Mouse (Mus musculus): ENCODE results near the gene Ung.

Gene Ung

DNA sequence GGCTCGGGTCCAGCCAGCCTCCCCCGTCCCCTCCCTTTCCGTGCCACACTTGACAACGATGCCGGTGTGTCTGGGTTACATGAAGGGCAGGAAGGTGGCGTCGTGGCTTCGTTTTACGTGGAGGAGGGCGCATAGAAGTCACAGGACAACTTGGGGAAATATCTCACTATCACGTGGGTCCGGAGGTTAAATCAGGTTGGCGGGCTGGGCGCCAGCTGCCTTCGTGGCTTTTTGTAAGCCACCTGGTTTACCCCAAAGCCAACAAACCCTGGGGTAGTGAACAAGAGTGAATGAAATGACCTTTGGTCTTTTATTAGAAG is 1.3 kb downstream of the Ung start:
- no peak for DNase-seq

DNA sequence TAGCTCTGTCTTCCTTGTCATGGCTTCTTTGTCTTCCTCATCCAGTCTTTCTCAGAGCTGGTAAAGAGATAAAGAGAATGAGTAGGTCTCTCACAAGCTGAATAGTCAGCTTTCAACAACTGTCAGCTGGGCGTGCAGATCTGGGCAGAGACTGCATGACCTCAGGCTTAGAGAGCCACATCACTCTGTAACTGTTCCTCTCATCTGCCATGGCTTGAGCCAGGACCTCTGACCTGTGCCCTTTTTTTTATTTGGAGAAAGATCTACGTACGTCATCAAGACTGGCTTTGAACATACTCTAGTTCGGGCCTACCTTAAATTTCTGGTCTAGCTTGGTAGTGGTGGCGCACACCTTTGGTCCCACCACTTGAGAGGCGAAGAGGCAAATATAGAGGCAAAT is 2.7 kb downstream of the Ung start:
- no peak for DNase-seq

DNA sequence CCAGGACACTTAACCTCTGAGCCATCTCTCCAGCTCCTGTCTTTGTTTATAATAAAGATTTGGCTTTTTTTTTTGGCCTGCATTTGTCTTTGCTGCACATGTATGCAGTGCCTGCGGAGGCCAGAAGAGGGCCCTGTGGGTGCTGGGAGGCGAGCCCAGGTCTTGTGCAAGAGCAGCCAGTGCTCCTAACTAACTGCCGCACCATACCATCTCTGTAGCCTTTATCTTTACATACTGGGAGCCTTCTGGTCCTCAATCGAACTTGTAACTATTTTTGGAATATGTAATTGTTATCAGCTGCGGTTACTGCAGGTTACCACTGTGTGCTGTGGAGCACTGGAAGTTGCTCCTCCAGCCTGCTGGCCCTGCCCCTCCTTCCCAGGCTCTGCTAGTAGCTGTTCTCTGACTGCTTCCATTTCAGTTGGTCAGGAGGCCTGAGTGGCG is 3.9 kb downstream of the Ung start:
- peak; percentile 43 for DNase-seq

DNA sequence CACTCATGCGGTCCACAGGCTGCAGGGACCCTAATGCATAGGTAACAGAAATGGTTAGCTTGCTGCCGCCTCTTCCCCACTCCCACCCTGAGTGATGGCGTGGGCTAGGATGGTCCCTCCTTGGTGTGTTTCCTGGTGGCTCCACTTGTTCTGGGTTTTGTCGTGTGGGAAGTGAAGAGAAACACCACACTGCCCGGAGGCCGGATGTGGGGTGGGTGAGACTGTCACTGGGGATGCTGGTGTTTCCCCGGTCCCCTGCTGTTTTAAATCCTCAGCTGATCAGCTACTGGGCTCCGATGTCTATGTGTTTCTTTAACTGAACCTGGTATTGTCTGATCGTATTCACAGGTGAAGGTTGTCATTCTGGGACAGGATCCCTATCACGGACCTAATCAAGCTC is 5.3 kb downstream of the Ung start:
- DNase-seq, result no peak

DNA sequence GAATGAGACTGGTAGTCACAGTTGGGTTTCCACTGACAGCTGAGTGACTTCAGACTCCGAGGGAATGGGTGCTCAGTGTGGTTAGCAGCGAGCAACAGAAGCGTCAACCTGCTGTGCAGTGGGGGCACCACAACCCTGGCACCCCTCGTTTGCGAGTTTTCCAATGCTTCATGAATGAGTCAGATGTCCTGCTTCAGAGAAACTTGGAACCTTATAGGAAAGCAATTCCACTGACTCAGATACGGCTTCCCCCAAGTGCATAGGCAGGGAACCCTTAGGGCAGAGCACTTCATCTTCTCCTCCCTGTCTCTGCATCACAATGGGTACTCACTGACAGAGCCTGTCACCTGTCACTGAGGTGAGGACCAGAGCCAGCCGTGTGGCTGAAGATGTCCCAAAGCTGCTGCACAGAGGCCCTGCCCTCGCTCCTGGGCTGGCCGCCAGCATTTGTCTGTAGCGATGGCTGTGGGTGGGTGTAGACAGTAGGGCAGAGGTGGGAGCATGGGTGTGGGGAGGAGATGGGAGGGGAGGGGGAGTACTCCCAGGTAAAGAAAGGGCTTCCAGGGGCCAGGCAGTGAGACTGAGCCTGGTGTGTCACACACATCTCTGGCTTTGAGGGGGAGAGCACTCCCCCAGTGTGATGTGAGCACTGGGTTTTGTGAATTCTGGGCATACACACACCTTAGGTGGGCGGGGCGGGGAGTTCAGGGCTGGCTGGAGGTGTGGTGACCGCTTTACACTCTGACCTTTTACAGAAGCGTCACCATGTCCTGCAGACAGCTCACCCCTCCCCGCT is 7.5 kb downstream of the Ung start:
- DNase-seq, result no peak

DNA sequence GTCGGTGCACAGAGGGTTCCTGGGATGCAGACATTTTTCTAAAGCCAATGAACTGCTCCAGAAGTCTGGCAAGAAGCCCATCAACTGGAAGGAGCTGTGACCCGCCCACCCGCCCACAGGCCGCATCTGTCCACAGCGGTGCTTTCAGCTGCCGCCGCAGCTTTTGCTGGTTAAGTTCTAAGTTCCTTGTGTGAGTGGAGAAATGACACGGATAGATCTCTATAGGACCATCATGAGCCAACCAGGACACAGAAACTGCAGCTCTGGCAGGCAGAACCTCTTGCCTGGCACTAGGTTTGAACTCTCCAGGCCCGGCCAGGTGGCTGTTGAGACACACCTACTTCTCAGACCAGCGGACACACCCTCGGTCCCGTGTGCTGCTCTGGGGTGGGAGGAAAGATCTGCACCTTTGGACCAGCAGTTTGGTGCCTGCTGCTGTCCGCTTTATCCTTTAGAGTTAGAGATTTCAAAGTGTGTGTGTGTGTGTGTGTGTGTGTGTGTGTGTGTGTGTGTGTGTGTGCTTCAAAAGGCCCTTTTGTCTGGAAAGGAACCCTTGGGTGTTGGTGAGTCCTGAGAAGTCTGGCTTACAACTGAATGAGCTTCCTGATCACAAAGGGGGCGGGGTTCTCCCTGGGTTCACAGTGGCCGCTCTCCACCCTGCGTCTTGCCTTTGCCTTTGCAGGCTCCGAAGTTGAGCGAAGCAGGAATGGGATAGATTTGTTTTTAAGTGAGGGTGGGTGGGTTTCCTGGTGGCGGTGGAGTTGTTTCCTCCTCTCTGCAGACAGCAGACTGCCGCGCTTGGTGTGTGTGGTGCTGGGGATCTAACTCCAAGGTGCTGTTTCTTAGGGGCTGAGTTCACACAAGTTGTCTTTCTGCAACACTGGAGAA is 8.3 kb downstream of the Ung start:
- no peak for DNase-seq

DNA sequence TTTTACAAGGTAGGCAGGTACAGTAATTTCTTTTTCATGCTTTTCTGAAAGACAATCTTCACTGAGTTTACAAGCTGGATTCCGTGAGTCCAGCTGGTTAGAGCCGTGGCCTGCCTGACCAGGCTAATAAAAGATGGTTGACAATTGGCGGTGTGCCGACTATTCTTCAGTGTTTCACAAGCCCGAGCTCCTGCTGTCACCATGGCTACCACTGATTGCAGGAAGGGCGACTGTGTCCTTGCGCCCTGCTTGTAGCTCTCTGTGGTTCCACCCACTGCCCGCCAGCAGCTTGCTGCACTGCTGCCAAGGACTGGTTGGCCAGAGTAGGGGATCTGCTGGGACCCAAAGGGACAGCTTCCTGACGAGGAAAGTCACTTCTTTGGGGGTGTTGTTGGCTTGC is 9.0 kb downstream of the Ung start:
- DNase-seq, result peak; percentile 78

DNA sequence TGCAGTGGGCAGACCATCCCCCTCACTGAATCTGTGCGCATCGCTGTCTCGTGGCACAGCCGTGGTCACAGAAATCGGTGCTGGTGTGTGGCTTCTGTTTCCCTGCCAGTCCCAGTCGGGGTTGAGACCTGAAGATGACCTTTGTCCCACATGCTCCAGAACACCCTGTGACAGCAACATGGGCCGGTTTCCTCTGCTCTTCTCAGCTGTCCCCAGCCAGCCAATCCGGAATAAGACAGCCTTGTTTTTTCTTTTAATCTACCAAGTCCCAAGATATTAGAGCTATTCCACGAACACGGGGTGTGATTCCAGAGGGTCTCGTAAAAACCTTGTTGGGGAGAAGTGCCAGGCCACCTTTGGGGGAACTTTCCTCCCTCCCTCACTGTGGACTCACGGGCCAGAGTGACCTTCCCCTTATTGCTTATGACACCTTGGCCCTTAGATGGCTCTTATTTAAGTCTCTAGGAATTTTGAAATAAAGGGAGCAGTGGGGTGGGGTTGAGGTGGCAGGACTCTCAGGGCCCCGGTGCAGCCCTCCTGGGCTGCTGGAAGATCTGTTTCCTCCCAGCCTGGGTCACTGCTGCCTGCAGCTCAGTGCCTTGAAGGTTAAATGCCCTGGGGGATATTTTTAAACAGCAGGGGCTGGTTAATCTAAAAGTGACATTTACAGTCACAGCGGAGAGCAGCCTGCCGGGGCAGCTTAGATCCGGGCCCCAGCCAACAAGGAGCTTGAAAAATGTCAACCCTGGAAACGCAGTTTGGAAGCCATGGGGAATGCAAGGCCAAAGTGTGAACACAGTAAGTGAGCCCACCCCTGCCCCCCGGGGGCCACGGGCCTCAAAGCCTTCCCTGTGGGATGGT is 16.1 kb downstream of the Ung start, which contains the start of gene Acacb:
Gene Acacb, plus strand, starts transcription at position 508 of the 861 bp plus-strand sequence.
- DNase-seq, result no peak

DNA sequence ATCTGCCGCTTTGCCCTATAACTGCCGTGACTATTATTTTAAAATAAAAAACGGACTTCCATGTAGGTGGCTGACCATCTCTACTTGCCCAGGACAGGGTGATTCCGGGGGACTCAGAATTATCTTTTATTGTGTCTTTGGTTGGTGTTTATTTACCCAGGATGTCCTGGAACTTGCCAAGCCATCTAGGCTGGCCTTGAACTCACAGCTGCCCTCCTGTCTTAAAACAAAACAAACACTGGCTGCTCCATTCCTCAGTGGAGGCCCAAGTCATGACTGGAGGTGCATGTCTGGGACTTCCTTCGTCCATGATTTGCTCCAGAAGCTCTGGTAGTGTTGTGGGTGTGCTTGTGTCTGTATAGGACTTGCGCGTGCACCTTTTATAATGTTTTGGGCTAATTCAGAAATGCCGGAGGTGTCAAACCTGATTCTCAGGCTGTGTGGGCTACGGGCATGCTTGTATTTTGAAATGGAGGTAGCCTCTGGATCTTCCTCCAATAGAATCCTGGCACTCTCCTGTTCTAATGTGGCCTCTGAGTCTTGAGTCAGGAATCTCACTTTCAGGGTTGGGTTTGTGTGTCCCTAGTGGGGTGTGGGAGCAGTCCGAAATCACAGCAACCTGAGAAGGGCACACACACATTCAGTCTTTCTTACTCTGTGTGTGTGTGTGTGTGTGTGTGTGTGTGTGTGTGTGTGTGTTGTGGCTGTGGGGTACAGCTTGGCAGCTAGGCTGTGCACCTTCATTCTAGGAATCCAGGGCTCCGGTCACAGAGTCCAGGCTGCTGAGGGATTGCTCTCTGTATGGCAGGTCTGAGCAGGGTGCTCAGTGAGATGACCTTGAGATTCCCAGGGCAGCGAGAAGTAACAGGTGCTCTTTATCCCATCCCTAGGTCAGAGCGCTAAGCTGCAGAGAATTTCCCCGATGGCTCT is 17.1 kb downstream of the Ung start:
- DNase-seq, result no peak

DNA sequence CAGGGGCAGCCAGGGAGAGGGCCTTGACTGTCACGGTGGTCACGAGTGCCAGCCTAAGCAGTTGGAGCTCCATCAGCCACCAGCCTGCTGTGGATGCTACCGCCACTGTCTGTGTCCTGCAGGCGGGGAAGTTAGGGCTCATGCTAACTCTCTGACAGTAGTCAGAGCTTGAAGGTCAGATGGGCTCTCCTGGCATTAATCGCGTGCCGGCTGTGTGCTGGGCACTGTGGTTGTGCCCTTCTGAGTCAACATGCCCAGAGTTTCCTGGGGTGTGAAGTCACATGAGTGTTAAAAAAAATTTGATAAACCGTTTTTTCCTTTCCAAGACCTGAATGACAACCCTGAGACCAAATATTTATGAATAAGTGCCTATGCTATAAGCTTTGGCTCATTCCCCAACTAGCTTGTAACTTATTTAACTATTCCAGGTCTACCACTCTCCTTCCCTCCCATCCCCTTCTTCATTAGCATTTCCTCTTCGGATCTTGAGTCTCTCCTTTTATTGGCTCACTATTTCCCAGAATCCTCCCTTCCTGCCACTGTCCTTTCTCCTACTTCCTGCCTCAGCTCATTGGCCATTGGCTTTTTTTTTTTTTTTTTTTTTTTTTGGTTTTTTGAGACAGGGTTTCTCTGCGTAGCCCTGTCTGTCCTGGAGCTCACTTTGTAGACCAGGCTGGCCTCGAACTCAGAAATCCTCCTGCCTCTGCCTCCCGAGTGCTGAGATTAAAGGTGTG is 22.3 kb downstream of the Ung start:
- DNase-seq, result no peak

DNA sequence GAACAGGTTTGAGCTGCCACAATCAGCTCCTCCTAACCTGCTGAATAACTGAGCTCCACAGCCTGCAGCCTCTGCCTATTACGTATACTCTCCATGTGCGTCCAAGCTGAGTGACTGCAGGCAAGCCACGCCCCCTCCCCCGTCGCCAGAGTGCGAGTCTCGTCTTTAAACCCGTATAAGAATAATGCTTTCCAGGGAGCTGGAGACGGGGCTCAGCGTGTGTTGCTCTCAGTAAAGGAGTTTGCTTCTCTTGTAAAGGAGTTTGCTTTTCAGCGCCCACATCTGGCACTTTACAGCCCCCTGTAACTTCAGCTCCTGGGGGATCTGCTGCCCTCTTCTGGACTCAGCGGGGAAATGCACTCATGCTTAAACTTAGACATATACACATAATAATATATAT is 23.3 kb downstream of the Ung start:
- DNase-seq, result no peak

DNA sequence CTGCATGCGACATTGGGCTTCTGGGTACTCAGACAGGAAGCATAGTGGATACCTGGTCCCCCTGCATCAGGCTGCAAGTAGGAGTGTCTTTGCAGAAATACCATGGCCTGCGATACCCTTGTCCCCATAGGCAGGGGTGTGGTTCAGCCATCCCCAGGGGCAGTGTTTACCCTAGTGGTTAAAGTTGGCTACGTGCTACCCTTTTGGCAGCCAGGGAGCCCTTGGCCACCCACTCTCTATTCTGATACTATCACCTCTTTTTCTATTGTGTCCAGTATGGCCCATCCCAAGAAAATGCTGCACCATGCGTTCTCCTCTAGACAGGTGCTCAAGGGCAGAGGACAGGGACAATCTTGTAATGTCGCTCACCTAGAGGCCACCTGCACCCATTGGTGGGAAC is 24.6 kb downstream of the Ung start:
- no peak for DNase-seq

DNA sequence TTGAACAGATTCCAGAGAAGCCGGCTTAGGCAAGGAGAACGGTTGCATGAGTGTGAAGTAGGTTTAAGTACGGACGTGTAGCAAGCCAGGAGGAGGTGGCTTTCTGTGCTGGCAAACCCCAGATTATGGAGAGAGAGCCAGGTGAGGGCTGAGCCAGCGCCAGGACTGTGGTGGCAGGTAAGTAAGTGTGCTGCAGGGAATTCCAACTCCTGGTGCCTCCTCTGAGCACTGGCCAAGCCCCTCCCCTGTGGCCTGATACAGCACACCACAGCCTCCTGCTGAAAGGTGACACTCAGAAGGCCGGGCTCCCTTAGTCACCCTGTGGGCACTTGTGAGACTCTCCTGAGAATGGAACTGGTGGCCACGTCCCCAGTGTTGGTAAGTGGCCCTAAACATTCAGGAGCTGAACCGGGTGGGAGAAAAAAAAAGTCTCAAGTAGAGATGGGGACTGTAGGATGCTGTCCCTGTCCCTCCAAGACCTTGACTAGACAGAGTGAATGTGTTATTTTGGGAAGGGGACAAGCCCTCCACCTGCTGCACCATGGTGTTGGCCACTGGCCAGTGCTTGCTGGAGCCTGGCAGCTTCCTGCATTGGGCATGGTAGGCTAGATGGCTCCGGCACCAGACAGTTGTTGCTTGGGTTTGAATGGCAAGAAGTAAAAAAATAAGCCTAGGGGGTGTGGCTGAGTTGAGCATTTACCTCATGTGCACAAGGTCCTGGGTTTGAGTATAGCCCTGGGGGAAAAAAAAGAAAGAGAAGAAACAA is 25.2 kb downstream of the Ung start:
- no peak for DNase-seq

DNA sequence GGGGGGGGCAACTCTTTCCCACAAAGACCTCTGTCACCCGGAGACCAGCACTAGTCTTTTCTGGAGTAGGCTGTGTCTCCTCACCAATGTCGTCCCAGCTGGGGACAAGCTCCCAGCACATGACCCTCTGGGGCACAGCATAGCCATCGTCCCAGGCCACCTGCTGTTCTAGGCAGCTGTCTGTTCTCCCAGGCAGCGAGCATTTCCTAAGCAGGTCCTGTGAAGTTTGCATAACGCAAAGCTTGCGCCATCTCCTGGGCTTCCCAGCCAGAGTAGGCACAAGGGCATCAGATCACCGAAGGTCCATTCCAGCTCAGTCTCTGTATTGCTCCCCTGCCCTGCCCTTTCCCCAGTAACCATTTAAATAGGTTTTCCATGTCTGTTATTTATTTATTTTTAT is 27.1 kb downstream of the Ung start:
- no peak for DNase-seq

DNA sequence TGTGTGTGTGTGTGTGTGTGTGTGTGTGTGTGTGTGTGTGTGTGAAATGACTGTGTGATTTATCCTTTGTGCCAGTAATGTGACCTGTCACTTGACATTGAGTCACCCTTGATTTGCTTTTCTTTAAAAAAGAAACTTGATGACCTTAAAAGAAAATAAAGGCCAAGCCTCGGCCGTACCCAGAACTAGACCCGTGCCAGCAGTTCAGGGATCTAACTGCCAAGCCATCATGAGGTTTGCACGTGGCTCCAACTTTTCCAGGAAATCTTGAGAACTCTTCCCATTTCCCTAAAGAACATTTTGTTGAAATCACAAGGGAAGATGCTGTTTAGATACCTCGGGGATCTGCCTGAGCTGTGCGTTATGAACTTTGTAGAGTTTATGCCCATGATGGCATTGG is 31.2 kb downstream of the Ung start:
- DNase-seq, result no peak

DNA sequence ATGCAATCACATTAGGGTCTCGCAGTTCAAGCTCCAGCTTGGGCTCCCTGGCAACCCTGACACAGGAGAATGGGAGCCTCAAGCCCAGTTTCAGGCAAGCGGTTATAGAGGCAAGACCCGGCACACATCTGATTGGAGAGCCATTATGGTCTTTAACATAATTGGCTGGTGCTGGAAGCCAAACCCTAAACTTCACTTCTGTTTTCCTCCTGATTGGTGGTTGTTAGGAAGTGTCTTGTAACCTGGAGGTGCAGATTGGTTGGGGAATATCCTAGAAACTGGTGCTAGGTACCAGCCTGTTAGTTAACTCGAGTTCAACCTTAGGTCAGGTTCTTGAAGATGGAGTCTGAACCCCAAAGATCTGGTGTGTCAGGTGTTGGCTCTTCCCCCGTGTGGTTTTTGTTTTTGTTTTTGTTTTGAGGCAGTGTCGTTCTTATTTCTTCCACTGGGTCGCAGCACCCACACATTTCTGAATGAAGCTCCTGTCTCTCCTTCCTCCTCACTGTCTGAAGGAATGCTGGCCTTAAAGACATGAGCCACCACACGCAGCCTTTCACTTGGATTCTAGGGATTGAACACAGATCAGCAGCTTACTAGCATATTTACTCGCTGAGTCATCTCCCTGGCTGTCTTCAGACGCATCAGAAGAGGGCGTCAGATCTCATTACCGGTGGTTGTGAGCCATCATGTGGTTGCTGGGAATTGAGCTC is 32.1 kb downstream of the Ung start:
- no peak for DNase-seq

DNA sequence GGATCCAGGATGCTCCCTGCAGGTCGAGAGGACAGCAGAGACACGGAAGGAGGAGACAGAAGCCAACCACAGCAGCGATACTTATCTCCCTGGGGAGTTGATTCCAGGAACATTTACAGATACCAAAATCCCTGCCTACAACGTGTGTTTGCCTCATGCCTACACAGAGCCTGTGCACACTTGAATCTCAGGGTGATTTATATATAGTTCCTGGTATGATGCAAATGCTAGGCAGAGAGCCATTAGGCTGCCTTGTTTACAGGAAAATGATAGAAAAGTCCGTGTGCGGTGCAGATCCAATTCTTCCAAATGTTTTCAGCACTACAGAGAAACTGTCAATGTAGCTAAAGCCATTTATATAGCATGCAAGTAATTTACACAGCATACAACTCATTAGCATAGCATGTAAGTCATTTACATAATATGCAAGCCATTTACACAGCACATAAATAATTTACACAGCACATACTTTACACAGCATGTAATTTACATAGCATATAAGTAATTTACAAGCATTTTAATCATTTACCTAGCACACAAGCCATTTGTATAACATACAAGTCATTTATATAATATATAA is 33.0 kb downstream of the Ung start:
- peak; percentile 28 for DNase-seq

DNA sequence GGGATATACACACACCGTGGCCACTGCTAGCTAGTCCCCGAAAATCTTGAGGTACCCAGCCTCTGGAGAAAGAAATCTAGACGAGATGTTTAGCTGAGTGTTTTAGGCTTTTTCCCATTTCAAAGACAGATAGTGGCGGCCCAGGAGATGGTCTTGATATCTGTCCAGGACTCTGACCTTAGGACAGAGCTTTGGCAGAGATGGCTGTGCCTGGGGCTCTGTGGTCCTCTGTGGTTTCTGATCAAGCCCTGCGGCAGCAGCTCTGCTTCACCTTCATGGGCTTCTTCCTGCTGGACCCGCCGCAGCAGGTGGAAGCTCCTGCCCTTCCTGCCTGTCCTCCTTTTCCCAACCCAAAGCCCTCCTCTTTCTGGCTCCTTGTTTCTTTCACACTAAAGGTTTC is 40.2 kb downstream of the Ung start:
- no peak for DNase-seq

DNA sequence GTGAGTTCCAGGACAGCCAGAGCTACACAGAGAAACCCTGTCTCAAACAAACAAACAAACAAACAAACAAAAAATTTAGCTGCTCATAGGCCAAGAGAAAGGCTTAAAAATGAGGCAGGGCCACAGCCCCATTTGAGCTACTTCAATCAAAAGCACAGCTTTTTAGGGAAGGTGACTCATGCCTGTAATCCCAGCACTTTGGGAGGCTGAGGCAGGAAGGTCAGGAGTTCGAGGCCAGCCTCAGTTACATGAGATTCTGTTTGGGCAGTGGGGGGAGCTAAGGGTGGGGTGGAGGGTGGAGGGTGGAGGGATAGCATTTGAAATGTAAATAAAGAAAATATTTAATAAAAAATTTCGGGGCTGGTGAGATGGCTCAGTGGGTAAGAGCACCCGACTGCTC is 42.8 kb downstream of the Ung start:
- DNase-seq, result no peak

DNA sequence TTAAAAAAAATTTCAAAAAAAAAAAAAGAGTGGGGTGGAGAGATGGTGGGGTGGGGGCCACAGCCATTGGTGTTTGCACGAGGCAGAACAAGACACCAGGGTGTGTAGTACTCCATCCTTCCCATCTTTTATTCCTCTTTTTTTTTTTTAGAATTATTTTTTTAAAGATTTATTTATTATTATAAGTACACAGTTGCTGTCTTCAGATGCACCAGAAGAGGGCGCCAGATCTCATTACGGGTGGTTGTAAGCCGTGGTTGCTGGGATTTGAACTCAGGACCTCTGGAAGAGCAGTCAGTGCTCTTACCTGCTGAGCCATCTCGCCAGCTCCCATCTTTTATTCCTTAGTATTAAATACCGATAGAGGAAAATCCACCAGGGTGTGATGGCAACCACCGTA is 43.3 kb downstream of the Ung start:
- DNase-seq, result no peak
